Mouse (Mus musculus) gonadal fat pad, adult 2 months (tissue): ENCODE data around the gene Atp2a2. TPM values are rescaled to one million over a fixed set of nuclear protein-coding genes. Genes with fewer than 3 reads are reported as not detected.

Experiments used
- DNase-seq: peaks from one replicate; pipeline ENCODE4 v3.0.0-alpha.2; 2012; ENCODE audit warnings: low read depth
- polyA plus RNA-seq: library from polyadenylated mRNA; depleted of rRNA; stranded (reverse); fragments of >200 nt; gene quantifications from 2 replicates; pipeline ENCODE4 v1.2.3, GENCODE M21; 2012; rRNA removed

Gene Atp2a2
- polyA plus RNA-seq, 1 experiment, result 97.9 TPM

DNA sequence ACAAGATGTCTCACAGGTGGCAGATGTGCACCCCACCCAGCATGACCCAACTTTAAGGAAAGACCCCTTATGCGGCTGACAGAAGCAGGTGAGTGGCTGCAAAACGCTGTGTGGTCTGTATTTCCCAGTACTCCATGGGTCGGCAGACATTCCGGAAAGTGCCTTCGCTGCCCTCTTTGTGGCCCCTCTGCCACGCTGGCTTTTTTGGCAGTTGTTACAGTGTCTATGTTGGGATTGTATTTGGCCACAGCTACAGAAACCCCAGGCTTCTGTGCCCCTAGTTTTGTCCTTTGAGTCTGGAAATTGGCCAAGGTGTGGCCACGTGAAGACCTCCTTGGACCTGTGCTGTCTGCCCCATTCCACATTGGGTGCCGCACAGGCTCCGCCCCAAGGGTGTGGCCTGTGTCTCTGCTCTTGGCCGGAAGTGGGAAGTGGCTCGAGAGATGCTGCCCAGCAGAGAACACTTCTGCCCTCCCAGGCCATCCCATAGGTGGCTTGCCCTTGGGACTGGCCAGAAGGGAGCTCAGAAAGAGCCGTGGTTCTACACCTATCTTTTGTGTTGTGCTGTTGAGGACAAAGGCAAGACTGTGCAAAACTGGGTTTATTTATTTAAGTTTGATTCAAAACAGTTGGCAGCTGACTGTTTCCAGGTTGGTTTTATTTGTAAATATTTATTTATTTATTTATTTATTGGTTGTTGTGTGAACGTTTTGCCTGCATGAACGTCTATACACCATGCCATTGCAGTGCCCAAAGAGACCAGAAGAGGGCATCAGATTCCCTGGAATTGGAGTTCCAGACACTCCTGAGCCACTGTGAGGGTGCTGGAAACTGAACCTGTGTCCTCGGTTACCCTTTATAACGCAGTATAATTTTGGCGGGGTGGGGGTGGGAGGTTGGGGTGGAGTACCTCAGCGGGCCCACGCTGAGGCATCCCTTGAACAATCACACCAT is 92.1 kb downstream of the Atp2a2 start:
- DNase-seq, result no peak

DNA sequence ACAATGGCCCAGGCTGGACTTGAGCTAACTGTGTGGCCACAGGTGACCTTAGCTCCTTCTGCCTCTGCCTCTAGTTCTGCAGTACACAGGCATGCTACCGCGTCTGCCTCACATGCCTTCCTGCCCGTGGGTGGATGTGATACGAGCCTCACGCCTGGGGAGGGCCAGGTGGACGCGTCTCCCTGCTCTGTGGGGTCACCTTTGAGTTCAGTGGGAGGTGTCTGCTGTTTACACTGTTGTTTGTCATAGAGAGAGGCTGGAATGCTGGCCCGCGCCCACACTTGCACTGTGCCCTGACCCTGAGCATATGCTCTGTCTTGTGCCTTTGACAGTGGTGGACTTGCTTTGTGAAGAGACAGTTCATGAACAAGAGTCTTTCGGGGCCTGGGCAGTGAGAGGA is 96.5 kb downstream of the Atp2a2 start:
- DNase-seq, result no peak

Other genes with a start within 250 kb of the Atp2a2 start
- 44.4 and 46.7 TPM in 2 replicates for gene Tctn1, start 237.8 kb downstream of the Atp2a2 start, polyA plus RNA-seq
- gene Pptc7, start 217.9 kb downstream of the Atp2a2 start, polyA plus RNA-seq, result 20.0 and 20.4 TPM in 2 replicates
- gene Rad9b, start 148.0 kb downstream of the Atp2a2 start, polyA plus RNA-seq, result 12.3 and 12.7 TPM in 2 replicates
- 100 and 102 TPM in 2 replicates for gene Vps29, start 147.9 kb downstream of the Atp2a2 start, polyA plus RNA-seq
- 27.8 and 28.2 TPM in 2 replicates for gene Gpn3, start 130.3 kb downstream of the Atp2a2 start, polyA plus RNA-seq
- 24.1 and 28.9 TPM in 2 replicates for gene Fam216a, start 129.9 kb downstream of the Atp2a2 start, polyA plus RNA-seq
- gene Arpc3, start 110.3 kb downstream of the Atp2a2 start, polyA plus RNA-seq, result 188 and 195 TPM in 2 replicates
- 26.3 and 29.8 TPM in 2 replicates for gene Anapc7, start 80.5 kb downstream of the Atp2a2 start, polyA plus RNA-seq
- gene Ift81, start 112.3 kb upstream of the Atp2a2 start, polyA plus RNA-seq, result 3.8 and 5.1 TPM in 2 replicates
- 16.7 and 22.6 TPM in 2 replicates for gene P2rx7, start 141.7 kb upstream of the Atp2a2 start, polyA plus RNA-seq
- gene P2rx4, start 205.3 kb upstream of the Atp2a2 start, polyA plus RNA-seq, result 50.0 and 55.6 TPM in 2 replicates